Mouse (Mus musculus) liver, adult 2 months (tissue): ENCODE results near the gene Gm12169.

Source experiments
- CTCF ChIP-seq: fragments of 200-500 bp; IDR thresholded peaks from 2 replicates; pipeline ENCODE4 v1.5.1; 2011; ENCODE audit warnings: low read depth, low read length, control low read depth
- POLR2A ChIP-seq: fragments of 200-500 bp; IDR thresholded peaks from 2 replicates; pipeline ENCODE4 v1.6.1; 2011; ENCODE audit warnings: low read length, control low read depth; ENCODE audit not compliant: insufficient read depth; ENCODE audit errors: extremely low read depth

GRCm38 (mm10) chr11:46488650-46489049 lies 35.4 kb upstream of the Gm12169 start:
- no peak for TF ChIP-seq CTCF
- no peak for TF ChIP-seq POLR2A
